Mouse (Mus musculus): ENCODE data around the gene Gm43720. TPM values are rescaled to one million over a fixed set of nuclear protein-coding genes. Genes with fewer than 3 reads are reported as not detected.
A peak's percentile ranks its signal among the peaks of the same experiment; 100 is the strongest.

The Gm43720 gene
- polyA plus RNA-seq, 1 experiment = 0.08 TPM

DNA sequence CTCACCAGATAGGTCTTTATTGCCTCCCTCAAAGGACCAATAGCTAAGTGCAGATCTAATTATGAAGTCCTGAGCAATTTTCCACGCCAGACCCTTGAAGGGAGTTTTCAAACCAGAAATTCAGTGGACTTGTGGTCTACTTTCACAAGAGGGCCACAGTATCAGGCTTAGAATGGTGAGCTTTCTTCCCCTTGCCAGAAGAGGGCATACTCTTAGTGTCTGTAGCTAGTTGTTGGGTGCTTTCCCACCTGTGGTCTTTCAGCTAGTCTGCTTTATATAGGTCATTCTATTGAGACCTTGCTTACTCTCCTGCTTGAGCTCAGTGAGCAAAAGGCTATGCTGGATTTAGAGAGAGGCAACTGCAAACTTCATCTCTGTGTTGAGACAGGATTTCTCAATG is 3.8 kb upstream of the Gm43720 start:
- Histone ChIP-seq H3K4me3 (ENCODE audit: control insufficient read depth, insufficient read depth, low read length) (no peak overlapping the region), H3K27me3 (ENCODE audit: control insufficient read depth, insufficient read depth, low read length) (no peaks in the 10 kb centered on the region), H3K36me3 (ENCODE audit: control insufficient read depth, insufficient read depth, low read length) (no peaks in the 10 kb centered on the region), H3K4me1 (replicated peaks; ENCODE audit: control insufficient read depth, insufficient read depth, low read length) (peaks cover 7% of the 10 kb centered on the region; the same call in 1 of the 2 replicates), H3K27ac (ENCODE audit: control insufficient read depth, insufficient read depth, low read length) (no peak overlapping the region)
- 74% methylated on average over 1 of the region's 1 CpGs for WGBS
- TF ChIP-seq CTCF (IDR thresholded peaks at IDR 0.05; ENCODE audit: borderline replicate concordance, control insufficient read depth, extremely low read depth, insufficient read depth, low read length, poor library complexity) (no peak), POLR2A (IDR thresholded peaks at IDR 0.05; ENCODE audit: control insufficient read depth, extremely low read depth, insufficient read depth, low read length, poor library complexity) (no peak)
- no peak for DNase-seq

DNA sequence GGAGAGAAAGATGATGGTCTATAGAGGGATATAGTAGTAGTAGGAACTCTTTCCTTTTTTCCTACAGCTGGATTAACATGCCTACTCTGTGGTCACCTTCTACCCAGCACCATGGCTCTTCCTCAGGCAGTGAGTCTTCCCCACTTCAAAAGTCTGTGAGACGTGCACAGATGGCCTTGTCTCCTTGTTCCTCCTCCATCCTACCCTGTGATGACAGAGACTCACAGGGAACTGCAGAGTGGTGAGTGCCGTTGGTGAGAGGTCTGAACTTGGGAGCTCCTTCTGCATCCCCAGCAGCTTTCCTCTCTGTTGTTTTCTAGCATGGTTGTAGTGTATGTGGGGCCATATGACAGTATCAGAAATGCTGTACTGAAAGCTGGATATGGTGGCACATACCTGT is 2.0 kb upstream of the Gm43720 start:
- Histone ChIP-seq H3K27me3 (ENCODE audit: control insufficient read depth, insufficient read depth, low read length) (no peaks in the 10 kb centered on the region), H3K36me3 (ENCODE audit: control insufficient read depth, insufficient read depth, low read length) (no peaks in the 10 kb centered on the region), H3K4me3 (ENCODE audit: control insufficient read depth, insufficient read depth, low read length) (no peak overlapping the region), H3K27ac (ENCODE audit: control insufficient read depth, insufficient read depth, low read length) (no peak overlapping the region), H3K4me1 (replicated peaks; ENCODE audit: control insufficient read depth, insufficient read depth, low read length) (peaks cover 7% of the 10 kb centered on the region; the same call in 1 of the 2 replicates)
- DNase-seq = no peak
- 53% methylated on average over 2 of the region's 2 CpGs for WGBS
- no peak for TF ChIP-seq CTCF (IDR thresholded peaks at IDR 0.05; ENCODE audit: borderline replicate concordance, control insufficient read depth, extremely low read depth, insufficient read depth, low read length, poor library complexity)
- no peak for TF ChIP-seq POLR2A (IDR thresholded peaks at IDR 0.05; ENCODE audit: control insufficient read depth, extremely low read depth, insufficient read depth, low read length, poor library complexity)

GRCm38 (mm10) chr5:138280829-138281228 is 1.1 kb upstream of the Gm43720 start:
- Histone ChIP-seq H3K36me3 (ENCODE audit: control insufficient read depth, insufficient read depth, low read length) (no peaks in the 10 kb centered on the region), H3K4me1 (replicated peaks; ENCODE audit: control insufficient read depth, insufficient read depth, low read length) (peaks cover 7% of the 10 kb centered on the region; the same call in 1 of the 2 replicates), H3K4me3 (ENCODE audit: control insufficient read depth, insufficient read depth, low read length) (no peak overlapping the region), H3K27ac (ENCODE audit: control insufficient read depth, insufficient read depth, low read length) (no peak overlapping the region), H3K27me3 (ENCODE audit: control insufficient read depth, insufficient read depth, low read length) (no peaks in the 10 kb centered on the region)
- no peak for TF ChIP-seq POLR2A (IDR thresholded peaks at IDR 0.05; ENCODE audit: control insufficient read depth, extremely low read depth, insufficient read depth, low read length, poor library complexity)
- TF ChIP-seq CTCF (IDR thresholded peaks at IDR 0.05; ENCODE audit: borderline replicate concordance, control insufficient read depth, extremely low read depth, insufficient read depth, low read length, poor library complexity) = no peak
- 93% methylated on average over 15 of the region's 15 CpGs for WGBS
- DNase-seq = no peak

- Histone ChIP-seq H3K27ac (ENCODE audit: control insufficient read depth, insufficient read depth, low read length) (no peak overlapping the region), H3K27me3 (ENCODE audit: control insufficient read depth, insufficient read depth, low read length) (no peaks in the 10 kb centered on the region), H3K36me3 (ENCODE audit: control insufficient read depth, insufficient read depth, low read length) (no peaks in the 10 kb centered on the region), H3K4me3 (ENCODE audit: control insufficient read depth, insufficient read depth, low read length) (peak overlapping the region; percentile 61), H3K4me1 (replicated peaks; ENCODE audit: control insufficient read depth, insufficient read depth, low read length) (peaks cover 7% of the 10 kb centered on the region; the same call in 1 of the 2 replicates)
- TF ChIP-seq CTCF (IDR thresholded peaks at IDR 0.05; ENCODE audit: borderline replicate concordance, control insufficient read depth, extremely low read depth, insufficient read depth, low read length, poor library complexity) (no peak), POLR2A (IDR thresholded peaks at IDR 0.05; ENCODE audit: control insufficient read depth, extremely low read depth, insufficient read depth, low read length, poor library complexity) (0 out of 2 replicates have a peak, but pooled peaks have one; percentile 9)
- WGBS = 37% methylated on average over 26 of the region's 26 CpGs
- DNase-seq = no peak
Observed at GRCm38 (mm10) chr5:138280425-138280768, 639 bp upstream of the Gm43720 start.

DNA sequence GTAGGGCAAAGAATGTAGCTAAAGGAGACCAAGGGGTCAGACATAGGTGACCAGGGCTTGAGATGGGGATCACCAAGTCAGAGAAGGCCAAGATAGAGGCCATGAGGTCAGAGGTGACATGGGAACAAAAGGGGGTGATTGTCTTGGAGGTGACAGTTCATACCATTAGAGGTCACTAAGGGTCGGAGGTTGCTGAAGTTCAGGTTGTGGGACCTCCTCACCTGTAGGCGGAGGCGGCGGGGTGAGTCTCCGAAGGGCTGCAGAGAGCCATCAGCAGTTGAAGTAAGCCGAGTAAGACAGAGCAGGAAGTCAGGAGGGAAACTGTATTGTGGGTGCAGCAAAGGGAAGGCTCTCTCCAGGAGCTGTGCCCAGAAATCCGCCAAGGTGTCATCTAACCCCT is 1.8 kb downstream of the Gm43720 start:
- Histone ChIP-seq H3K27ac (ENCODE audit: control insufficient read depth, insufficient read depth, low read length) (no peak overlapping the region), H3K4me3 (ENCODE audit: control insufficient read depth, insufficient read depth, low read length) (no peak overlapping the region), H3K36me3 (ENCODE audit: control insufficient read depth, insufficient read depth, low read length) (no peaks in the 10 kb centered on the region), H3K27me3 (ENCODE audit: control insufficient read depth, insufficient read depth, low read length) (no peaks in the 10 kb centered on the region), H3K4me1 (replicated peaks; ENCODE audit: control insufficient read depth, insufficient read depth, low read length) (peaks cover 7% of the 10 kb centered on the region; the same call in 1 of the 2 replicates)
- WGBS = 93% methylated on average over 7 of the region's 7 CpGs
- no peak for DNase-seq
- TF ChIP-seq POLR2A (IDR thresholded peaks at IDR 0.05; ENCODE audit: control insufficient read depth, extremely low read depth, insufficient read depth, low read length, poor library complexity) (no peak), CTCF (IDR thresholded peaks at IDR 0.05; ENCODE audit: borderline replicate concordance, control insufficient read depth, extremely low read depth, insufficient read depth, low read length, poor library complexity) (no peak)

DNA sequence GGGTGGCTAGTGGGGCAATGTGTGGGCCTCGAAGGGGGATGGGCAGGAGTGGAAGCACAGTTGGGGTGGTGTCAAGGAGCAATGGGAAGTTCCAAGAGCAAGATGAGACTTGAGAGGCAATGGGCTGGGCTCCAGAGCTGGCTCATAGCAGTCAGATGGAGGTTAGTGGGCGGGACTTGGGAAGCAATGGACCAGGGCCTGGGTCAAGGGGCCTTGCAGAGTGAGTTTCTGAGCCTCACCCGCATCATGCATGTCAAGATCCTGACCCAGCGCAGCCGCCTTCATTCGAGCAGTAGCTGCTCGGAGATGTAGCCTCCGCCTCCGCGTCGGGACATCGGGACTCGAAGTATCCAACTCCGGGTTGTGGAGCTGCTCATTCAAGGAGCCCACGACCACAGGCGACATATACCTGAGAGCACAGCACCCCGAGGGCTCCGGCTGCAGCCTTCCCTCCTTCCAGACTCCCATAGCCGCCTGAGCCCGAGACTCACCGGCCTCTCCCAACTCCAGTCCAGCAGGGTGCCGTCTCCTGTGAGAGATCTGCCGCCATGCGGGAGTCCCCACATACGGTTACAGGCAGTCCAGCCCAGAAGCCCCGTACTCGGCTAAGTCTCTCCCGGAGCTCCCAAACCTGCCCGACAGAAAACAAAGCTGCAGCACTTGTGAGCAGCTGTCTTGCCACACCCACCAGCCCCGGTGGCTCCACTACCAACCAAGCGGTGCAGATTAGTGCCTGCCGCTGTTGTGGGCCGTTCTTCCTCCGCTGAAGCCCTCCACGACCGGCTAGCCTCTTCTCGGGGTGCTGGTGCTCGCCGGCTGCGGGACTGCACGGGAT is 4.3 kb downstream of the Gm43720 start:
- Histone ChIP-seq H3K27ac (ENCODE audit: control insufficient read depth, insufficient read depth, low read length) (no peak overlapping the region), H3K4me1 (replicated peaks; ENCODE audit: control insufficient read depth, insufficient read depth, low read length) (peaks cover 7% of the 10 kb centered on the region; the same call in 1 of the 2 replicates), H3K36me3 (ENCODE audit: control insufficient read depth, insufficient read depth, low read length) (no peaks in the 10 kb centered on the region), H3K4me3 (ENCODE audit: control insufficient read depth, insufficient read depth, low read length) (no peak overlapping the region), H3K27me3 (ENCODE audit: control insufficient read depth, insufficient read depth, low read length) (no peaks in the 10 kb centered on the region)
- no peak for DNase-seq
- TF ChIP-seq CTCF (IDR thresholded peaks at IDR 0.05; ENCODE audit: borderline replicate concordance, control insufficient read depth, extremely low read depth, insufficient read depth, low read length, poor library complexity) (no peak), POLR2A (IDR thresholded peaks at IDR 0.05; ENCODE audit: control insufficient read depth, extremely low read depth, insufficient read depth, low read length, poor library complexity) (no peak)
- 95% methylated on average over 41 of the region's 41 CpGs for WGBS
